Mouse (Mus musculus) megakaryocyte-erythroid progenitor cell, adult 5-6 weeks (primary cell): Measurements from ENCODE around the gene Pacrg. TPM values are rescaled to one million over a fixed set of nuclear protein-coding genes. Genes with fewer than 3 reads are reported as not detected.
A peak's percentile ranks its signal among the peaks of the same experiment; 100 is the strongest.

Source experiments
- ATAC-seq: replicated peaks from 2 replicates; pipeline ENCODE4 v1.8.0; 2016; ENCODE audit warnings: mild to moderate bottlenecking, inconsistent platforms; ENCODE audit not compliant: severe bottlenecking, poor library complexity, low FRiP score, low TSS enrichment
- total RNA-seq, 2 experiments: library from RNA; stranded (forward) in 1 of 2; stranded (reverse) in 1 of 2; fragments of 200-1000, 215-1000 nt in 1 of 2; fragments of >200 nt in 1 of 2; fragmentation: Nextera tagmentation in 1 of 2; gene quantifications; 2 replicates each; pipeline ENCODE4 v1.2.3; 2014 to 2017

The Pacrg gene
- total RNA-seq (2014; fragmentation: Nextera tagmentation) = not detected in 2 replicates
- 1.7 TPM in 1 of 2 replicates, not detected in the other for total RNA-seq (2017)

DNA sequence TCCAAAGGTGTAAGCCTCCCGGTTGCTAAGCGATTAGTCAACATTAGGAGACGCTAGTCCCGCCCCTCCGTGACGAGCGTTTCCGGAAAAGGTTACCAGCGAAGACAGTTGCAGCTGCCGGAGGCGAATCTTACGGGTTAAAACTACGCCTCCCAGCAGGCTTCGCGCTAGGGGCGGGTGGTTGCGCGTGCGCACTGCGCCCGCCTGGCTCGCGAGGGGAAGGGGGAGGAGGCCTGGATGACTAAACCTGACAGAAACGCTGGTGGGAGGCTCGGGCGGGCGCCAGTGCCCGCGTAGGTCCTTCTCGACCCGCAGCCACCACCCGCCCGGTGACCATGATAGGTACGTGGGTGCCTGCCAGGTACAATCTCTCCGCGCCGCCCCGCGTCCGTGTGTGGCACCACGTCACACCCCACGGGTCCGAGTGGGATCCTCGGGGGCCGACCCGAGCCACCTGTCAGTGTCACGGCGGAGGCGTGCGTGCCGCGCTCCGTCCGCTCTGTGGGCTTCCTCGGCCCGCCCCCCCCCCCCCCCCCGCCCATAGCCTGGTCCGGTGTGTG is at the start of gene Pacrg, which contains the start of gene Prkn:
Gene Pacrg, minus strand, starts transcription at position 164 of the 560 bp plus-strand sequence.
Gene Prkn, plus strand, starts transcription at position 237 of the 560 bp plus-strand sequence.
- peak; percentile 96 for ATAC-seq

DNA sequence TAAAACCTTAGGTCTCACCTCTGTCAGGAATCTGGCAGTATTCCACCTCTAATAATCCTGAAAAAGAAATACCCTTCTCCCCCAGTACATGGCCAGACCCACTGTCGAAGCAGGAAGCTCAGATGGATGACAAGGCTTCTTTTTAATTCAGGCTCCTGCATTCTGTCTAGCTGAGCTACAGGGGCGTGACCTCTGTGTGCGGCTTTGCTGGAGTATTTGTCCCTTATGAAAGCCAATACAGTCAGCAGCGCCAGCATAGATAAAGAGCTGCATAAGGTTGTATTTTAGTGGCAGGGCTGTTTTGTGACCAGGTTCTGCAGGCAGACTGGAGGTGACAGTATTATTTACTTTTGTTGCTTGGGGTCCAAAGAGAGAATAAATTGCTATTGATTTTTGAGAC is 47.8 kb upstream of the Pacrg start:
- ATAC-seq = 0 out of 2 replicates have a peak, but pooled peaks have one; percentile 41

DNA sequence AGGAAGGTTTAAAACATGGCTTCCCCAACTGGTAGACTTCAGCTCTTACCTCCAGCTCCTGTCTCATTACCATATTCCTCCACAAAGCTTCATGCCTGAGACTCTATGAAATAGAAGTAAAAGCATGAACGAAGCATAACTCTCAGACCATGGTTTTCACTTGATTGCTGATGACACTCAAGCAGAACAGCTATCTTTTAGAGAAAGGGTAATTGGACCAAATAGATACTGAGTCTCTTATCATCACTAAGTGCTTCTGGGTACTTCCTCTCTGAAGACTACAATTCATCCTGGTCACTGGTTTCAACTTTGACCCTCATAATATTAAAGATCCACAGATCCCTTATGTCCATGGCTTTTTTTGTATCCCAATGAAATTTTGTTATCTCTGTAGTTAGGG is 42.1 kb upstream of the Pacrg start:
- ATAC-seq = no peak

DNA sequence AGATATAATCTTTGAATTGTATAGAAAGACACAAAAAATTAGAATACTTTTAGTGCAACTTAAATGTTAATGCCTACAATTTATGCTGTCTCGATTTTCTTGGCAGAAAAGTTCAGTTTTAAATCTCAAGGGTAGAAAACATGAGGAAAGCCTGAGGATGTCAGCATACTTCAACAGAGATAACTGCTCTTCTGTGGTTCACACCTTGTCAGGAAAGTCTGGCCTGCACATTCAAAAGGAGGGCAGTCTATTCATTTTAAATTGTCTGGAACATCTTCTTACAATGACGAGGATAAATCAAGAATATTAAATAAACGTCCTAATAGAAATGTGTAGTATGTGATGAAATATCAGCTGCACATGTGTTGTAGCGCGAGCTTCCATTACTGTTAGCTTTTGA is 38.9 kb upstream of the Pacrg start:
- no peak for ATAC-seq

DNA sequence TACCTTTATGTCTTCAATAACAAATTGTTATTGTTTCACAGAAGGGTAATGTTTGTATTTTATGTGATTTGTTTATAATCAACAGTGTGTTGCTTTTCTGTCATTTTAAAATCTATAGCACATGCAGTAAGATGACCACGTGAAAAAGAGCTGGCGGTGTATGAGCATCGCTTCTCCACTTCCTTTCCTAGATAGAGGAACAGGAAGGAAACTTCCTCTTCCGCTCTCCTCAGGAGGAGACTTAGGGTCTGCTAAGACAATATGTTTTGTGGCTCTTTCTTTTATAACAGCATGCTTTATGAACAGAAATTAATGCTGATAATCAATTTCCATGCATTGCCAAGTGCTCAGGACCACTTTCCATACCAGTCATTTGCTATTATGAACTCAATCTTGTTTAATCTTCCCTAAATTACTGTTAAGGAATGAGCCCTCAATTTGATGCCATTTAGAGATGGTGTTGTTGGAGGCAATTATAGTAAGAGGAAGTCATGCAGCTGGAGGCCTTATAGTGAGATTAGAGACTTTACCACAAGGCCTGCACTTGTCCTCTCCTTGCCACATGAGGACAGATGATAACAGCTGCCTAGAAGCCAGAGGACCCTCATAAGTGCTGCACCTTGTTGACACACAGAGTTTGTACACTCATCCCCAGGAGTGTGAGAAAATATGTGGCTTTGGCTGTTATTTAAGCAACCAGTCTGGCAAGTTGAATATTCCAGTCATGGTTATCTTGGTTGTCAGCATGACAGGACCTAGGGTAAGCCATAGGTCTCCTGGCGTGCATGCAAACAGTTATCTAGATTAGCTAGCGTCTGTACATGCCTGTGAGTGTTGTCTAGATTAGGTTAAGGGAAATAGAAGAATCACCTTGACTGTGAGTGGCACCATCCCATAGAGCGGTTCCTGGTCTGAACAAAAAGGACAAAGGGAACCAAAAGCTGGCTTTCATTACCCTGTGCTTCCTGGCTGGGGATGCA is 34.4 kb upstream of the Pacrg start:
- peak; percentile 99 for ATAC-seq

DNA sequence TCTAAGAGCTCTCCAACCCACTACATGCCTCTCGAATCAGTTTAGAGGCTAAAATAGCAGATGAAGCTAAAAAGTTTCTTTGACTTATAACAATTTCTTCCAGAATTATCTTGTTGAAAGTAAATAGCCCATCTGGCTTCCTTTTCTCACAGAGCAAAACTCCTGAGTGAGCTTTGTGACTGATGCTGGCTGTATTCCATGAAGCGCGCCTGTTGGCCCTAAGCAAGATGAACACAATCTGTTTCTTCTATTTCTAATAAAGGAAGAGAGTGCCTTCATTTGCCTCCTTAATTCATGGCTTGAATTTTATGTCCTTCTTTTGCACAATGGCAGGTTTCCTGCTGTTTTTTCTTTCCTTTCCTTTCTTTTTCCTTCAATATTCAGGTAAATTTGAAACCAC is 14.1 kb upstream of the Pacrg start:
- no peak for ATAC-seq

DNA sequence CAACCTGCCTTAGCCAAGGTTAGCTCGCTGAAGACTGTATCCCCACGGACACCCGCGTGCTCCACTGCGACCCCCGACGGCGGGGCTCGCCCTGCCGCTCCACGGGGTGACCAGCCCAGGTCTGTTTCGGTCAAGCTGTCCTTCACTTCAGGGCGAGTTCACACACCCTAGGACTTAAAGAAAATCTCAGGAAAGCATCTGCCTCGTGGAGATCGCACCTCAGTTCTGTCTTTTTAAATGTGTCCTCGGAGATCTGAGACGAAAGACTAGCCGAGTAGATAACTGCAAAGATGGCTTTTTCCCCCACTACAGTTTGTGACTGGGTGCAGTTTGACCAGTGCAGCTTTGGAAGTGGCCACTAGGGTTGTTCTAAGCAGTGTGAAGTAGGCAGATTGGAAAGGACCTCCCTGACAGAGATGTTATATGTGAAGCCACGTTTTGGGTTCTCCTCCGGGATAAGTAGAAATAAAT is 655 bp upstream of the Pacrg start:
- peak; percentile 78 for ATAC-seq

DNA sequence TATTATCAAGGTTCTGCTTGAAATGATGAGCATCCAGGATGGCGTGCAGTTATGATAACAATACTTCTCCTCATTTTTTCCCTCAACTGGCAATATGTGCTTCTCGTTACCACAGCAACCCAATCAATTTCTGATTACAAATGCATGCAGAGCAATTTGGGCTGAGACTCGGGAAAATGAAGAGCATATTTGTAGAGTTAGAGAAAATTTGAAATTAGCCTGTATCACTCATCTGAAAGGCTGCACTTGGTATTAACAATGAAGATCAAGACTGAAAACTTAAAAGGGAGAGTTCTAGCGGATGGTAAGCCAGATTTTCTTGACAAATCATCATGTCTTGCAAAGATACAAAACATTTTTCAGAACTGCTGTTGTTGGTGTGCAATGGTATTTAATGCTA is 21.1 kb downstream of the Pacrg start:
- ATAC-seq = no peak

DNA sequence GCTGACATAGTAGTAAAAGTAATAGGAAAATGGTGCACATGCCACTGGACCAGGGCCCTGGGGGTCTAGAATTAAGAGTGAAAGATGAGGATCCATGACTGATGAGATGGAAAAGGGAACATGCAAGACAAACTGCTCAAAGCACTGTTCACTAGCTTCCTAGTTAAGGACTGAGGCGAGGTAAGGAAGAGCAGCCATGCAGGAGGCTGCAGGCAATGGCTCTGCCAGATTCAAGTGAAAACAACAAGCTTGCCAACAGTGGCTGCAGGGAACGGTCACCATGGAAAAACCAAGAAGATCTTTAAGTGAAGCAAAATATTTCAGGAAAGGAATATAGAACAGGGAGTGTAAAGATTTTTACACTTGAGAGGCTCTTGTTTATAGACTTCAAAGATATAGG is 31.5 kb downstream of the Pacrg start:
- no peak for ATAC-seq

DNA sequence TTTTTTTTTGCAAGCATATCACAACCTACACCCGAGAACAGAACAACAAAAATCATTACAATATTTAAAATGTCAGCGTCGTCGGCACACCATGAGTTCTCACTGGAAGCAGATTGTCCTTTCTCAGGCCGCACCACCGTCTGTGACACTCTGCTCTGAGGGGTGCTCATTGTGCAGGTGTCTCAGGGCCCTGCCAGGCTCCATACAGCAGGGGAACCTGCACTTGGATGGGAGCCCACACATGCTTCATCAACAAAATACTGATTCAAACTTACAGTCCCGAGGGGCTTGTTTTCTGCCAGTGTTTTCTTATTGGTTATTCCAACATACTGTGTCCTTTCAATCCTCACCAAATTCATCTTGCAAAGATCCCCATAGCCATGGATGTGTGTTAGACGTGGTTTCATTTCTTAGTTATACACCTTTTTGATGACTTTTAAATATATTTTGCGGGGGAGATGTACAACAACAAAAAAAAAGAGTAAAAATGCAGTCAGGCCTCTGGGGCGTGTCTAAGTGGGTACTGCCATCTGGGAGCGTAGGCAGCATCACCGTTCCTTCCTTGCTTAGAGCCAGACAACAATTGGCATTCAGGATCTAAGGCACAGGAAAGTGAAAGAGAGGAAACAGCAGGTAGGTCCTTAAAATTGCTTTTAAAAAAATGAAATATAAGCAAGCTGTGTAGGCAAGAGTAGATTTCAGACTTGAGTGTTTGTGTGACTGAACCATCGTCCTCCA is 32.7 kb downstream of the Pacrg start:
- no peak for ATAC-seq

DNA sequence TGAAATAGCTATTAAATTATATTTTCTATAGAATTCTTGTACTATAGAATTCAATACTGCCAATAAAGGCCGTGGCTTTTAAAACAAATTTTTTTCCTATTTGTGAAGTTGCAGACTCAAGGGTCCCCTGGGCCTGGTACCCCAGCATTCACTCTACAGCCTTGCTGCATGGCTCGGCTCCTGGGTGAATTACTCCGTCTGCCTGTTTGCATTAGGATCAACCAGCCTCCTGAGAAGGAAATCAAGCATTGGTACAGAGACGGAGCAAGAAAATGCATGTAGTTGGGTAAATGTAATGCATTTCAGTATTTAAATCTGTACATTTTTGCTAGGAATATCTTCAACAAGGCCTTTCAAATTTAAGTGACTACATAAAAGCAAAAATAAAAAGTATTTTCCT is 33.4 kb downstream of the Pacrg start:
- no peak for ATAC-seq

DNA sequence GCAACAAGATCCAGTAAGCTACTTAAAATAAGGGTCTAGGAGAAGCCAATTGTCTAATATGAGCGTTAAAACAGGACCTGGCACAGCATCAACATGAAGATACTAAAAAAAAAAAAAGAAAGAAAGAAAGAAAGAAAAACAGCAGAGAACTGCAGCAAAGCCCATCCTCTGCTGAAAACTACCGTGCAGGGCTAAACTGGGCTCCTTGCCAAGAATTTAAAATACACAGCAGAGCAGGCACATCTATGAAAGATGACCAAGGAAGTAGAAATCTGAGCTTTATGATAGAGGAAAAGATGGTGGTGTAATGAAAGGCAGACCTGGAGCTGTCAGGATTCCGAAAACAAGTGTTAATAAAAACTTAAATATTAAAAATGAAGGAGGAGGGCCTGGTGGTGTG is 48.5 kb downstream of the Pacrg start:
- ATAC-seq = no peak

DNA sequence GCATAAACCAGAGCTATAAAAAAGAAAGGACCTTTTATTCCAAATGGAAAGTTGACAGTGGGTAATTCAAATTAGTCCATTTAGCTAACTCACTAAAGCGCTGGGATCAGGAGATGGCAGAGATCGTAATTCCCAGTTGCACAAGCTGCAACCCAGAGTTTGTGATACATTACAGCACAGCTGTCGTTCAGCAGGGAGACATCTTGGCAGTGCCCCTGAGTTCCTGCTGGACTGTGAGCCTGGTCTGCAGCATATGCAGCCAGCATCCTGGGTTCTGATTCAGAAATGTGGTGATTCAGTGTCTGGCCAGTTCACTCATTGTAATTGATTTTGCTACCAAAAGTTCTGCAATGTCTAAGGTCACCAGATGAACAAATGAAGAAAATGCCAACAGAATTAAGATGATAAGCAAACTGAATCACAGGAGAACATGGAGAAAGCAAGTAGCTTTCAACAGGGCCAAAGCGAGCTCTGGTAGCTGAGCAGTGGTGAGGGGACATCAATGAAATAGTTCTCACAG is 55.6 kb downstream of the Pacrg start:
- no peak for ATAC-seq

DNA sequence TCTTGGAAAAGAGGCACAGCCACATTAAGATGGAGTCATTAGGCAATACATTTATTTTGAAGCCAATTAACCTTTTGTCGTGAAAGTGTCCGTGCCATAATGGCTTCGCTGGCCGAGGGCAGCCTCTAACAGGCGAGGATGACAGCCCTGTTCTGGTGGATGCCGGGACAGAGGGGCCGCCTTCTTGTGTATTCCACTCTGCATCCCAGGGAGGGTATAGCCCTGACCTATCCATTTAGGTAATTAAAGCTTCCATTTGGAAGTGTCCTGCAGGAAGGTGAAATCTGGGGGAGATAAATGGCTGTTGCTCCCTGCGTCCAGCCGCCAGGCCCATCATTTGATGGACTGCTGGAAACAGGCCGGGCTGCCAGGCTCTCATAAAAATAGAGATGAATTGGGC is 63.6 kb downstream of the Pacrg start:
- ATAC-seq = no peak

DNA sequence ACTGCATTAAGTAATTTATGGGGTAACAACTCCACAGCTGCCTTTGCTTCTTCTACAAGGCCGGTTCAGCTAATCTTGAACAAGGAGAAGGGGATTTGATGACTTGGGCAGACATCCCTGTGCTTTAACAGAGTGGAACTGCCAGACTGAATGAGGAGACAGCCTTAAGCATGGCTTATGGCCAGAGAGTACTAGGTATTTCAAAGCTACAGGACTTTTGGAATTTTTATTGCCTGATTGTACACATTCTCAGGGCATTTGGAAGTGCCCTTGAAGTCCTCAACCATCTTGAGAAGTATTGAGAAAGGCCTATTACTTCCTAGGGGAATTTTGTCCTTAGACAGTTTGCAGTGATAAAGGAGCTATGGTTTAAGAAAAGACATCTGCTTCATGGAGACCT is 65.6 kb downstream of the Pacrg start:
- ATAC-seq = no peak

DNA sequence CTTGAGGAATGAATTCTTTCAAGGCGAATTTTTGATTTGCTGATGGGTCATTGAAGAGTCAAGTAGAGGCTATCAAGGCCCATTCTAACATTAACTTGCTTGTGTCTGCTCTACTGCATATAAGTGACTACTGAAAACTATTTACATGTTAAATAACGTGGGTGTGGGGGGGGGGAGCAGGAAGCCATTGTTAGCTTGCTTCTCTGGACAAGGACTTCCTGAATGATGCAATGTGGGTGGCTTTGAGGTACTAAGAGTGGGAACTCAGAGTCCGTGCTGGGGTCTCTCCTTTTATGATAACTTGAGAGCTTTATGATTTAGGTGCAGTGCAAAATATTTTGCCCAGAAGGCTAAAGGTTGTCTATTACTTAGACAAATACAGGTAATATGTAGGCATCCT is 67.9 kb downstream of the Pacrg start:
- no peak for ATAC-seq

DNA sequence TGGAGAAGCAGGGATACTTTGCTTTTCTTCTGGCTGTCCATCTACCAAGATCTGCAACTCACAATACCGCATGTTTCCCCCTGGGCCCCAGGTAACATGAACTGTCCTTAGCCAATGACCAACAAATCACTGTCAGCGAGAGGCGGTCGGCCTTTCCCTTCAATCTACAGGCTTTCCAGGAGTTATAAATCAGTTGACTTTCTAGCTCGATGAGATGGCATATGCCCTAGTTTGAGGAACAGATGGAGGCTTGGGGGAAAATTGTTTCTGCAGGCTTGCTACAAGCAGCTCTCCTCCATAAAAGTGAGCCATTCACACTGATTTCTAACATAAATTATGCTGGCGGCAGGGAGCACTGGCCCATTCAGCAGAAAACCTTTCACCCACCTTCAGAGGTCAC is 70.2 kb downstream of the Pacrg start:
- no peak for ATAC-seq

DNA sequence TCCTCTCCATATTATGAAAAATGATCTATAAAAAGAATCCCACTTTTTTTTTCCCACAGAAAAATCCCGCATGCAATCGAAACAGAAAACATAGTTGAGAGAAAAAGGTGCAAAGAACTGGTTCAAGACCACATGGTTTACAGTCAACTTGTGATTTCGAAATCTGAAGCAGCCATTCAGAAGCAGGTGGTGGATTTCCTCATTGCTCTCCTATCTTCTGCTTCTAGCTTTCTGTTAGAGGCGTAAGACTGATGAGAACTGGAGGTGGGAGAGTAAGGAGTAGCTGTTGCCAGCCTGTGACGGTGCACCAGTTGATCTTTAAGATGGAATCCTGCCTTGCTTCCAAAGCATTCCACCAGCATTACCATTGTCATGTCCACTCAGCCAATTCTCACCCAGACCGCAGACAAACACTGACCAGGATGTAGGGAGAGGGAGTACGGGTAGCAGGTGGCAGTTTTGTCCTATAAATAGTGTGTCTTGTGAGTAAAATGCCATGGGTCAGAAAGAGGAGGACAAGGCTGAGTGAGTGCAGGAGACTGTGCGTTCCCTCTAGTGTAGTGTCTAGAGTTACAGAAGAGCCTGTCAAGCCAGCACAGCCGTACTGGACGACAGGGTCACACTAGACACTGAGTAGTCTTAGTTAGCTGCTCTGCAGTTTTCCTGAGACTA is 73.2 kb downstream of the Pacrg start:
- ATAC-seq = no peak

DNA sequence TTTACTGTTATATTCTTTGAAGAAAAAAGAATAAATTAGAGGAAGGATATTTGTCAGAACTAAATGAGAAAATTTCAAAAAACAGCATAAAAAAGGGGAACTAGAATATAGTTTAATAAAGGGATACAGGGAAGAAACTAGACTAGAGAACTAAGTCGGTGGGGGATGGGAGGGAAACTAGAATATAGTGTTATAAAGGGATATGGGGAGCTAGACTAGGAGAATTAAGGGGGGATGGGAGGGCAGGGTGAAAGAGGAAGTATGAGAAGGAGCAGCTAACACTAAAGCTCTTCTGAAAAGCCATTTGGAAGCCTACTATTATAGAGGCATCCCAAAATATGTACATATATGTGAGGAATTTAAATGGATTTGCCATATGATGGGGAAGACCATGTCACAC is 75.8 kb downstream of the Pacrg start:
- no peak for ATAC-seq
